Mouse (Mus musculus): ENCODE data around the gene Gm49361.

Gene Gm49361

GRCm38 (mm10) chr14:57729975-57730499 is 15.9 kb downstream of the Gm49361 start:
- DNase-seq (ENCODE audit: low read depth), result no peak

- peak; percentile 45 for DNase-seq (ENCODE audit: low read depth)
Observed at GRCm38 (mm10) chr14:57729364-57729763, 16.5 kb downstream of the Gm49361 start.

- DNase-seq (ENCODE audit: low read depth), result peak; percentile 50
Observed at GRCm38 (mm10) chr14:57726172-57726571, 19.7 kb downstream of the Gm49361 start.

- DNase-seq (ENCODE audit: low read depth), result no peak
Observed at GRCm38 (mm10) chr14:57724473-57724872, 21.4 kb downstream of the Gm49361 start.

GRCm38 (mm10) chr14:57718245-57718644 is 27.7 kb downstream of the Gm49361 start:
- DNase-seq (ENCODE audit: low read depth), result no peak

GRCm38 (mm10) chr14:57716601-57717245 is 29.2 kb downstream of the Gm49361 start:
- DNase-seq (ENCODE audit: low read depth), result no peak

GRCm38 (mm10) chr14:57712884-57713283 is 33.0 kb downstream of the Gm49361 start:
- DNase-seq (ENCODE audit: low read depth), result peak; percentile 78

- DNase-seq (ENCODE audit: low read depth), result peak; percentile 53
Observed at GRCm38 (mm10) chr14:57711059-57711458, 34.8 kb downstream of the Gm49361 start.

GRCm38 (mm10) chr14:57709171-57709570 is 36.7 kb downstream of the Gm49361 start:
- no peak for DNase-seq (ENCODE audit: low read depth)

GRCm38 (mm10) chr14:57708580-57708979 is 37.3 kb downstream of the Gm49361 start:
- DNase-seq (ENCODE audit: low read depth), result no peak

- no peak for DNase-seq (ENCODE audit: low read depth)
Observed at GRCm38 (mm10) chr14:57707100-57707893, 38.6 kb downstream of the Gm49361 start.

GRCm38 (mm10) chr14:57706760-57707099 is 39.2 kb downstream of the Gm49361 start:
- no peak for DNase-seq (ENCODE audit: low read depth)

- DNase-seq (ENCODE audit: low read depth), result no peak
Observed at GRCm38 (mm10) chr14:57705759-57706158, 40.1 kb downstream of the Gm49361 start.

- no peak for DNase-seq (ENCODE audit: low read depth)
Observed at GRCm38 (mm10) chr14:57705075-57705474, 40.8 kb downstream of the Gm49361 start.

GRCm38 (mm10) chr14:57701915-57702477 is 43.9 kb downstream of the Gm49361 start:
- no peak for DNase-seq (ENCODE audit: low read depth)

GRCm38 (mm10) chr14:57699461-57699970 is 46.4 kb downstream of the Gm49361 start:
- DNase-seq (ENCODE audit: low read depth), result no peak

- no peak for DNase-seq (ENCODE audit: low read depth)
Observed at GRCm38 (mm10) chr14:57699016-57699415, 46.9 kb downstream of the Gm49361 start.

- no peak for DNase-seq (ENCODE audit: low read depth)
Observed at GRCm38 (mm10) chr14:57696066-57696465, 49.8 kb downstream of the Gm49361 start.

GRCm38 (mm10) chr14:57695550-57695949 is 50.4 kb downstream of the Gm49361 start:
- peak; percentile 55 for DNase-seq (ENCODE audit: low read depth)

- no peak for DNase-seq (ENCODE audit: low read depth)
Observed at GRCm38 (mm10) chr14:57694246-57694645, 51.7 kb downstream of the Gm49361 start.

- no peak for DNase-seq (ENCODE audit: low read depth)
Observed at GRCm38 (mm10) chr14:57692517-57693130, 53.3 kb downstream of the Gm49361 start.

- DNase-seq (ENCODE audit: low read depth), result no peak
Observed at GRCm38 (mm10) chr14:57691316-57691715, 54.6 kb downstream of the Gm49361 start.

Measured in induced T-regulatory cell, adult 2 months (primary cell).